Comparison of ENCODE assay signal across 22 mouse cellular contexts in genomic region chr8:120463918-120464584, GRCm38 (mm10).
DNase-seq lines count a peak whose midpoint lies in the region; ATAC-seq and TF ChIP-seq lines count a peak whose summit lies in the region.
"Had no signal": no experiment of that assay in that cellular context is flagged by ENCODE, and none has a peak within 500 bp of the region (broad histone marks: within the 10 kb centered on the region; RNA-seq: fewer than 3 reads in every experiment).

No protein-coding gene starts in this region.

- no peaks in the 10 kb centered on the region for H3K27me3 ChIP-seq in intestine, embryonic 14.5 days (replicated peaks; ENCODE audit: control insufficient read depth, insufficient read depth, low read length)
- 0 out of 2 replicates have a peak, but pooled peaks cover 7% of the 10 kb centered on the region for H3K27me3 ChIP-seq in intestine, postnatal 0 days (replicated peaks; ENCODE audit: control insufficient read depth, insufficient read depth, low read length)

- H3K4me2 ChIP-seq in intestine, embryonic 14.5 days (ENCODE audit: low read length), result no peak overlapping the region
- no peak overlapping the region for H3K4me2 ChIP-seq in intestine, postnatal 0 days (replicated peaks; ENCODE audit: low read depth)
- H3K4me2 ChIP-seq: heart, embryonic 12.5 days; hindbrain, embryonic 12.5 days; limb, embryonic 13.5 days had no signal

- no peaks in the 10 kb centered on the region for H3K36me3 ChIP-seq in intestine, embryonic 14.5 days (ENCODE audit: control insufficient read depth, insufficient read depth, low read length)
- no peaks in the 10 kb centered on the region for H3K36me3 ChIP-seq in intestine, postnatal 0 days (ENCODE audit: control insufficient read depth, insufficient read depth)
- H3K36me3 ChIP-seq: heart, embryonic 12.5 days; hindbrain, embryonic 12.5 days; limb, embryonic 13.5 days had no signal

- DNase-seq in intestine, embryonic 14.5 days (ENCODE audit: low spot score), result no peak
- peak; percentile 38 for DNase-seq in 3T3-L1 (ENCODE audit: low read depth, low spot score)
- DNase-seq in CD4-positive helper T cell, adult 2 months (ENCODE audit: low read depth, low spot score), result peak; percentile 76
- no peak for DNase-seq in frontal cortex, adult 2 months (ENCODE audit: extremely low spot score in 1 of 2, low spot score in 1 of 2)
- DNase-seq in urinary bladder, postnatal 36 days (ENCODE audit: low spot score in 2 of 2), result no peak
- DNase-seq: adrenal gland, postnatal 25 days; cerebellum, postnatal 14 days; gastrocnemius, postnatal 14 days; lung, adult 2 months; lung, postnatal 4 days; right cerebral cortex, postnatal 4 days; thymus, adult 2 months had no signal

- H3K9ac ChIP-seq in intestine, embryonic 14.5 days (ENCODE audit: low read length), result no peak overlapping the region
- no peak overlapping the region for H3K9ac ChIP-seq in intestine, postnatal 0 days (ENCODE audit: low read depth, low read length)
- H3K9ac ChIP-seq: heart, embryonic 12.5 days; hindbrain, embryonic 12.5 days; limb, embryonic 13.5 days had no signal

- peaks cover 48% of the 10 kb centered on the region for H3K4me1 ChIP-seq in intestine, embryonic 14.5 days (replicated peaks; ENCODE audit: control insufficient read depth, insufficient read depth, low read length)
- H3K4me1 ChIP-seq in intestine, postnatal 0 days (replicated peaks; ENCODE audit: control insufficient read depth, insufficient read depth, low read length), result no peaks in the 10 kb centered on the region; the same call in 1 of the 2 replicates

- no peak overlapping the region for H3K27ac ChIP-seq in intestine, embryonic 14.5 days (ENCODE audit: low read depth)
- H3K27ac ChIP-seq in intestine, postnatal 0 days (ENCODE audit: low read depth, low read length), result no peak overlapping the region
- H3K27ac ChIP-seq: hindbrain, embryonic 12.5 days; kidney, postnatal 0 days; layer of hippocampus, adult 2 months; limb, embryonic 13.5 days had no signal

- no peak overlapping the region for H3K4me3 ChIP-seq in intestine, embryonic 14.5 days (ENCODE audit: low read depth, low read length)
- no peak overlapping the region for H3K4me3 ChIP-seq in intestine, postnatal 0 days (ENCODE audit: low read depth, low read length)
- H3K4me3 ChIP-seq: erythroblast, embryonic 14.5 days; heart, embryonic 12.5 days; hindbrain, embryonic 12.5 days; layer of hippocampus, adult 2 months; limb, embryonic 13.5 days had no signal

- no peaks in the 10 kb centered on the region for H3K9me3 ChIP-seq in intestine, embryonic 14.5 days (ENCODE audit: control insufficient read depth, low read length)
- H3K9me3 ChIP-seq in intestine, postnatal 0 days (ENCODE audit: control insufficient read depth), result no peaks in the 10 kb centered on the region
- H3K9me3 ChIP-seq: heart, embryonic 12.5 days; hindbrain, embryonic 12.5 days; limb, embryonic 13.5 days had no signal

- WGBS in intestine, embryonic 14.5 days, result 93% methylated on average over 5 of the region's 9 CpGs
- WGBS in intestine, postnatal 0 days, result 97% methylated on average over 6 of the region's 9 CpGs

- TF ChIP-seq CTCF in intestine, postnatal 0 days (IDR thresholded peaks at IDR 0.05; ENCODE audit: low read depth), result no peak

- ATAC-seq in intestine, embryonic 14.5 days (replicated peaks; ENCODE audit: low FRiP score, low TSS enrichment, low read depth), result 0 out of 2 replicates have a peak, but pooled peaks have one; percentile 1
- no peak for ATAC-seq in intestine, postnatal 0 days
- ATAC-seq in activated CD4-positive, CD25-positive, alpha-beta regulatory T cell, adult 4 months, result peak; percentile 65
- no peak for ATAC-seq in granulocyte monocyte progenitor cell, adult 5-6 weeks (replicated peaks; ENCODE audit: poor library complexity, severe bottlenecking)
- ATAC-seq: intestine, embryonic 16.5 days had no signal

Comparison
In these comparisons a context has a peak if more than half of its experiments do, and no peak if none do; other contexts are left out.
1. ATAC-seq: peak in intestine, embryonic 14.5 days (single experiment) and activated CD4-positive, CD25-positive, alpha-beta regulatory T cell, adult 4 months (single experiment); none in intestine, postnatal 0 days (single experiment) and granulocyte monocyte progenitor cell, adult 5-6 weeks (single experiment).
2. DNase-seq: peak in 3T3-L1 (single experiment) and CD4-positive helper T cell, adult 2 months (single experiment); none in intestine, embryonic 14.5 days (single experiment), frontal cortex, adult 2 months (0 of 2) and urinary bladder, postnatal 36 days (0 of 2).